Mouse (Mus musculus) embryonic fibroblast, embryonic 13.5 days (primary cell): ENCODE measurements around the gene Qrich1. TPM values are rescaled to one million over a fixed set of nuclear protein-coding genes. Genes with fewer than 3 reads are reported as not detected.

Experiments used
- H3K27ac ChIP-seq: 2 replicates; pipeline ENCODE4 v1.5.1; 2012; ENCODE audit warnings: low read length, control low read depth, inconsistent platforms; ENCODE audit not compliant: insufficient read depth
- H3K4me1 ChIP-seq: 2 replicates; pipeline ENCODE4 v1.6.1; 2011; ENCODE audit warnings: low read length; ENCODE audit not compliant: control insufficient read depth, insufficient read depth
- H3K4me3 ChIP-seq: 2 replicates; pipeline ENCODE4 v1.5.1; 2011; ENCODE audit warnings: mild to moderate bottlenecking, control low read depth, low read length; ENCODE audit not compliant: insufficient read depth
- CTCF ChIP-seq: IDR thresholded peaks from 2 replicates; pipeline ENCODE4 v1.5.1; 2011; ENCODE audit warnings: mild to moderate bottlenecking, control low read depth, low read length, moderate library complexity, borderline replicate concordance; ENCODE audit not compliant: insufficient read depth
- POLR2A ChIP-seq: IDR thresholded peaks from 2 replicates; pipeline ENCODE4 v1.6.1; 2011; ENCODE audit warnings: low read depth, mild to moderate bottlenecking, control low read depth, low read length, moderate library complexity
- polyA plus RNA-seq: library from polyadenylated mRNA; stranded (reverse); fragments of >200 nt; gene quantifications from 2 replicates; pipeline ENCODE4 v1.2.4, GENCODE M21; 2011; ENCODE audit warnings: low read depth; ENCODE audit not compliant: missing spikeins, insufficient read length

The Qrich1 gene
- 113 and 133 TPM in 2 replicates for polyA plus RNA-seq

DNA sequence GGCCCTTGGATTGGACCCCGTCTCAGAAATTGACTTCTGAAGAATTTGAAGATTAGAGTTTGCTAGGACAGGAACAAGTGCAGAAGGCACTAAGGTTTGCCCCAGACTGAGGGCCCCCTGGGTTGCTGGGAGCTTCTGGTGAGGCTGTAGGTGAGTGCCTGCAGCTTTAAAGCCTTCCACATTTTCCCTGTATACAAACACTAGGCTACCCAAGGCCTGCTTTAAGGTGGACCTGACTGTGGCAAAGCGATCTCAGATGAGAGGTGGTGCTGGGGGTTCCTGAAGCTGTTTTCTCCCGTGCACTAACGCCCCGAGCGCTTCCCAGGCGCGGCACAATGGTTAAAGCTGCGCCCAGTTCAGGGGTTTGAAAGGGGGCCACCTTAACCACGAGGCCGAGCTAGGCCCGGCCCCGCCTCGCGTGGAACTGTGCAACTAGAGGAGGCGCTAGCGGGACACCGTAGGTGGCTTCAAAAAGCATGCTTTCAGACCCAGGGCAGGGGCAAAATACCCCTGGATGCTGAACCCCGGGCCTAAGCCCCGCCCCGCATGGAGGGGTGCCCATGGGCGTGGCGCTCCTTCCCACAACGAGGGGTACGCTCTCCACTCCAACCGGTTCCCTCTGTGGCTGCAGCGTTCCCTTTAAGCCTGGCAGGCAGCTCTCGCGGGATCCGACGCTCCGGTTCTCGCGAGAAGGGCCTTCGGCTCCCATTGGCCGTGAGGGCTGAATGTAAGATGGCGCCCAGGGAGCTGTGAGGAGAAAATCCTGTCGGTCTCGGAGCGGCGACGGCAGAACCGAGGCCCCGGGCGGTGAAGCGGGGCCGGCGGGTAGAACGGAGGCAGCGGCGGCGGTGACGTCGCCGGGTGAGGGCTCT is at the start of gene Qrich1:
Gene Qrich1, plus strand, starts transcription at position 427 of the 872 bp plus-strand sequence.
- Histone ChIP-seq H3K27ac (peak within 1 kb of the TSS; percentile 95), H3K4me1 (peaks cover 12% of the 10 kb centered on the region), H3K4me3 (peak within 1 kb of the TSS; percentile 100)
- TF ChIP-seq POLR2A (peak; percentile 61), CTCF (no peak)

- TF ChIP-seq CTCF (no peak), POLR2A (no peak)
- Histone ChIP-seq H3K4me1 (no peaks in the 10 kb centered on the region), H3K4me3 (no peak overlapping the region), H3K27ac (no peak overlapping the region)
Measured at GRCm38 (mm10) chr9:108469430-108469829, 47.2 kb upstream of the Qrich1 start.

DNA sequence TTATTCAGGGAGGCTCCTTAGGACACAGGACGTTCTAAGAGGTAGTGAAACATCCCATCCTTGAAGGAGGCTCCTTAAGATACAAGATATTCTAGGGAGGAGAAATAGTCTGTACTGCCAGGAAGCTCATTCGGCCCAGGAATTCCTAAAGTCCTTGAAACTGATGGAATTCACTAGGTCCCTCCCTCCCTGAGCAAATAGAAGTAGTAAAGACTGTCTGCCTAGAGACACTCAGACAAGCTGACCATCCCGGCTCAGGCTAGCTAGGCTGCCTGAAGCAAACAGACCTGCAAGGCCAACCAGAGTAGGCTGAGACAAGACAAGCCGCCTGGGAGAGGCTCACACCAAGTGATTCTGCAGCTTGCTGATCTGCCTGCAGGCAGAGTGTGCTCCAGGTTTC is 46.8 kb upstream of the Qrich1 start:
- Histone ChIP-seq H3K4me1 (no peaks in the 10 kb centered on the region), H3K27ac (no peak overlapping the region), H3K4me3 (no peak overlapping the region)
- TF ChIP-seq POLR2A (no peak), CTCF (no peak)

DNA sequence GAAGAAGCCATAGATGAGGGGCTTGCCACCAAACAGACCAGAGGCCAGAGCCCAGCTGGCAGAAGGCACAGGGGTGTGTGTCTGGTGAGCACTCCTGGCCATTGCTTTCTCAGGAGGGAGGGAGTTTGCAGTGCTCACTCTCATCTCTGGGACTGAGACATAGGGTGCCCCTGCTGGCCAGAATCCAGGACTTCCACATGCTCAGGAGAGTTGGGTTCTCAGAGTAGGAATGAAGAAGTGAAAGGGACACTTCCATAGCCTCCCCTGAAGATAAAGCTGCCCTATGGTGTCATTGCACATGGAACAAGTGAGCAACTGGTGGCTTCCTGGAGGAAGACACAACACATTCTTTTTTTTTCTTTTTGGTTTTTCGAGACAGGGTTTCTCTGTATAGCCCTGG is 42.1 kb upstream of the Qrich1 start:
- Histone ChIP-seq H3K4me1 (0 out of 2 replicates have a peak, but pooled peaks cover 6% of the 10 kb centered on the region), H3K27ac (no peak overlapping the region), H3K4me3 (no peak overlapping the region)
- TF ChIP-seq CTCF (no peak), POLR2A (no peak)

DNA sequence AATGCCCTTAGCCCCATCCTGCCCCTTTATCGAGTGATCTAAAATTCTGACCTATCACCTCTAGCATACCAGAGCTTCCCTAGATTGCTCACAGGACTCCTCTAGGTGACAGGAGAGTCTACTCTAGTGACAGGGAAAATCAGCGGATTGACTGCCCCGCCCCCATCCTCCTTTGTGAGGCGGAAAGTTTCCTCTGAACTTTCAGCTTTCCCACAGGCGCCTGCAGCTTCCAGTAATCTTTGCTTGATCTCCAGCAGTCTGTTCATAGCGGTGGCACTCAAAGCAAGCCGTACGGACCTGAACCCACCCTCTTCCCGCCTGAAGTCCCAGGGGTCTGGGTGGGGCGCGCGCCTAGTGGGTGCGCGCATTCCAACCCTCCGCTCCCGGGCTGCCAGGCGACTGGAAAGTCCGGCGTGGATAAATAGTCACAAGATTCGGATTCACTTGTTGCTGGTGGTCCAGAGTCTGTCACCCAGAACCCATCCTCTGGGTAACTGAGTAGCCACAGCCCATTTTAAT is 37.9 kb upstream of the Qrich1 start:
- peak overlapping the region; percentile 38 for H3K4me3 ChIP-seq
- 0 out of 2 replicates have a peak, but pooled peaks cover 6% of the 10 kb centered on the region for H3K4me1 ChIP-seq
- H3K27ac ChIP-seq, result peak overlapping the region; percentile 92
- TF ChIP-seq POLR2A, result peak; percentile 74
- TF ChIP-seq CTCF, result no peak

DNA sequence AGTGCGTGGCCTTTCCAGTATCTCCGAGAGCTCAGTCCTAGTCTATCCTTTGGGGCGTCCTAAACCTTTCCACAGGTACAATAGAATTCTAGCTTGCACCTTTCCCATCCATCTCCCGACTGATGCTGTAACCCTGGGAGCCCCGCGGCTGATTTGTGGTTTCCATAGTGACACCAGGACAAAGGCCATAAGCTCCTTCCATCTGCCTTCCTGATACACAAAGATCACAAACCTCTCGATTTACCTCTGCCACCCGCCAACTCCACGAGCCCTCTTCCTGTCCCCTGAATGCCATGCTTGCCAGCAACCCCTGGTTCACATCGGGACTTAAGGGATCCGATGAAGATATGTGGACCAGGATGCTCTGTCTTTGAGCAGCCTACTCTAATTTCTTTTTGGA is 37.4 kb upstream of the Qrich1 start:
- TF ChIP-seq POLR2A (no peak), CTCF (no peak)
- no peak overlapping the region for H3K4me3 ChIP-seq
- H3K27ac ChIP-seq, result no peak overlapping the region; the same call in 1 of the 2 replicates
- H3K4me1 ChIP-seq, result 0 out of 2 replicates have a peak, but pooled peaks cover 6% of the 10 kb centered on the region

GRCm38 (mm10) chr9:108479721-108480351 is 36.8 kb upstream of the Qrich1 start, which contains the start of gene Lamb2:
Gene Lamb2, plus strand, starts transcription at chr9:108479736.
- peak within 1 kb of the TSS; percentile 92 for H3K27ac ChIP-seq
- peak within 1 kb of the TSS; percentile 76 for H3K4me3 ChIP-seq
- H3K4me1 ChIP-seq, result 0 out of 2 replicates have a peak, but pooled peaks cover 6% of the 10 kb centered on the region
- no peak for TF ChIP-seq CTCF
- TF ChIP-seq POLR2A, result peak; percentile 98

- Histone ChIP-seq H3K4me1 (0 out of 2 replicates have a peak, but pooled peaks cover 6% of the 10 kb centered on the region), H3K27ac (no peak overlapping the region), H3K4me3 (peak overlapping the region; percentile 76)
- TF ChIP-seq POLR2A (no peak; the same call in 1 of the 2 replicates), CTCF (no peak)
Measured at GRCm38 (mm10) chr9:108480813-108481519, 35.6 kb upstream of the Qrich1 start.
